Mouse (Mus musculus): ENCODE data around the gene Cdkn1a. TPM values are rescaled to one million over a fixed set of nuclear protein-coding genes. Genes with fewer than 3 reads are reported as not detected.

Gene Cdkn1a
- polyA plus RNA-seq, 1 experiment: 31.1 TPM

DNA sequence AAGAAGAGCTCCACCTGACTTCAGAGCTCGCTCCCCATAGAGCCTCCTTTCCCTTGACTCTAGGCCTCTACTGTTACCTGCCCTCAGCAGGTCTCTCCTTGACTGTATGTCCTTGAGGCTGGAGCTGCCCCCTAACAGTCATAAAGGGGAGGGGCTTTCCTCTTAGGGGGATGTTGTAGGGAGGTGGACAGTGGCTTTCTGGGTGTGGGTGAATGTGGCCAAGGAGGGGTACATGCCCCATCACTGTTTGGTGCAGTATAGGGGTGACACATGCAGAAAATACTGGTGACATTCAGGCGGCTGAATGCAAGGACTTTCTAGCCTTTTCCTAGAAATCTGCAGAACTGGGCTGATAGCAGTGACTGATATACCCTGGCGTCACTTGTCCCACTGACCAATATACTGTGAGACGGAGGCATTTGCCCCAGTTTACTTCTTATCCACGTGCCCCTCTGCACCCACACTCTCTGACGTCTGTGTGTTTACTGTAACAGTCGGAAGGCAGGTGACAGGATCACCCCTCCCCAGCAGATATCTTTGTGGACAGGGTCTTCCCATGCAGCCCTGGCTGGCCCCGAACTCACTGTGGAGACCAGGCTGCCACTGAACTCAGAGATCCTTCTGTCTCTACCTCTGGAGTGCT lies 26.4 kb downstream of the Cdkn1a start:
- DNase-seq: no peak
- Histone ChIP-seq H3K27me3 (ENCODE audit: control insufficient read depth, insufficient read depth, low read length) (no peaks in the 10 kb centered on the region), H3K36me3 (ENCODE audit: control insufficient read depth, insufficient read depth, low read length) (no peaks in the 10 kb centered on the region), H3K27ac (ENCODE audit: control insufficient read depth, insufficient read depth, low read length) (no peak overlapping the region), H3K4me3 (ENCODE audit: control insufficient read depth, insufficient read depth, low read length) (no peak overlapping the region), H3K4me1 (replicated peaks; ENCODE audit: control insufficient read depth, insufficient read depth, low read length) (peaks cover 14% of the 10 kb centered on the region)
- WGBS: 94% methylated on average over 8 of the region's 8 CpGs
- no peak for TF ChIP-seq POLR2A (IDR thresholded peaks at IDR 0.05; ENCODE audit: control insufficient read depth, extremely low read depth, insufficient read depth, low read length, poor library complexity)

DNA sequence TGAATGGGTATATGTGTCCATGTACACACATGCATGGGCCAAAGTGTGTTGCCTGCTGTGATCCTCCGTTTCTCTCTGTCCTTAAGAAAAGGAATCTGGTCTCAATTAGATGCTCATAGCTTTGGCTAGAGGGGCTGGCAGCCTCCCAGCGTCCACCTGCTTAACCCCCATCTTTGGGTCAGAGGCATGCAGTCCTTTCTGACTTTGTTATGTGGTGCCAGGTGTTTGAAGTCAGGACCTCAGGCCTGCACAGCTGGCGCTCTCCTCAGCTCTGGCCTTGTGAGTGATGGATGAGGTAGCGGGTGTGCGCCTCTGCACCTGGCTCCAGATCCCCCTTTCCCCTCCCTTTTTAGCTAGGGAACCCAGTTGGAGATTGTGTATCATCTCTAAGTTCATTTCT lies 27.3 kb downstream of the Cdkn1a start:
- Histone ChIP-seq H3K4me1 (replicated peaks; ENCODE audit: control insufficient read depth, insufficient read depth, low read length) (peaks cover 14% of the 10 kb centered on the region), H3K36me3 (ENCODE audit: control insufficient read depth, insufficient read depth, low read length) (no peaks in the 10 kb centered on the region), H3K4me3 (ENCODE audit: control insufficient read depth, insufficient read depth, low read length) (no peak overlapping the region), H3K27me3 (ENCODE audit: control insufficient read depth, insufficient read depth, low read length) (no peaks in the 10 kb centered on the region), H3K27ac (ENCODE audit: control insufficient read depth, insufficient read depth, low read length) (no peak overlapping the region)
- WGBS: 26% methylated on average over 5 of the region's 5 CpGs
- no peak for TF ChIP-seq POLR2A (IDR thresholded peaks at IDR 0.05; ENCODE audit: control insufficient read depth, extremely low read depth, insufficient read depth, low read length, poor library complexity)
- TF ChIP-seq CTCF (IDR thresholded peaks at IDR 0.05; ENCODE audit: borderline replicate concordance, control insufficient read depth, extremely low read depth, insufficient read depth, low read length, poor library complexity): no peak
- peak; percentile 29 for DNase-seq

DNA sequence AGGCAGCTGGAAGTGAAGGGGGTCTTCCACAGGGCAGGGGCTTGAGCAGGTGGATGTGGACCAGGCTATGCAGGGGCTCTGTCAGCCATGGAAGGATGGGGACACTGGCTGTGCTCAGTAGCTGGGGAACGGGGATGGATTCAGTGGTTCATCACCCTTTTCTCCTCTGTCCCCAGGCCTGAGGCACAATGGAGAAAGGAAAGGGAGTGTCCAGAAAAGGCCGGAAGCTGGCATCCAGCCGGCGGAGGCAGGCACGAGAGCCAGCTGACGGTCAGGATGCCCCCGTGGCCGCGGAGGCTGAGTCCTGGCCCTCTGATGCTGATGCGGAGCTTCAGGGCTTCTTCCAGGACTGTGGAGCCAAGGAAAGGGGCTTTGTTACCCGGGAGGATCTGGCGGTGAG lies 29.9 kb downstream of the Cdkn1a start:
- DNase-seq: no peak
- Histone ChIP-seq H3K27me3 (ENCODE audit: control insufficient read depth, insufficient read depth, low read length) (no peaks in the 10 kb centered on the region), H3K4me1 (replicated peaks; ENCODE audit: control insufficient read depth, insufficient read depth, low read length) (peaks cover 14% of the 10 kb centered on the region), H3K27ac (ENCODE audit: control insufficient read depth, insufficient read depth, low read length) (no peak overlapping the region), H3K4me3 (ENCODE audit: control insufficient read depth, insufficient read depth, low read length) (no peak overlapping the region), H3K36me3 (ENCODE audit: control insufficient read depth, insufficient read depth, low read length) (no peaks in the 10 kb centered on the region)
- TF ChIP-seq CTCF (IDR thresholded peaks at IDR 0.05; ENCODE audit: borderline replicate concordance, control insufficient read depth, extremely low read depth, insufficient read depth, low read length, poor library complexity) (no peak), POLR2A (IDR thresholded peaks at IDR 0.05; ENCODE audit: control insufficient read depth, extremely low read depth, insufficient read depth, low read length, poor library complexity) (no peak)
- WGBS: 96% methylated on average over 12 of the region's 12 CpGs

DNA sequence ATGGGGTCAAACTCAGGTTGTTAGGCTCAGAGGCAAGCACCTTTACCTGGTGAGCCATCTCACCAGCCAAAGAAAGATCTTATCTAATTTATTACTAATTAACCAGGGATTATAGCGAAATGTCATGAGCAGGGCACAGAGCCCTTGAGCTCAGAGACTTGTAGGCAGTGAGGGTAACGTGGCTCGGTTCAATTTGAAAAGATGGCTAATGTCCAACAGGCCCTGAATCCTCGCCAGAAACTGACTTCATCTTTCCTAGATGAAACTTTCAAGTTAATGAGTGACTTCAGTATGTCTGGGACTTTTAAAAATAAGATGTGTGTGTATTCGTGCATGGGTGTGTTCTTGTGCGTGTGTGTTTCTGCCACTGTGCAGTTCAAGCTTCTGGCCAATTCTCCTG lies 32.0 kb downstream of the Cdkn1a start:
- Histone ChIP-seq H3K27ac (ENCODE audit: control insufficient read depth, insufficient read depth, low read length) (no peak overlapping the region), H3K27me3 (ENCODE audit: control insufficient read depth, insufficient read depth, low read length) (no peaks in the 10 kb centered on the region), H3K4me1 (replicated peaks; ENCODE audit: control insufficient read depth, insufficient read depth, low read length) (peaks cover 14% of the 10 kb centered on the region), H3K36me3 (ENCODE audit: control insufficient read depth, insufficient read depth, low read length) (no peaks in the 10 kb centered on the region), H3K4me3 (ENCODE audit: control insufficient read depth, insufficient read depth, low read length) (no peak overlapping the region)
- 94% methylated on average over 6 of the region's 6 CpGs for WGBS
- TF ChIP-seq CTCF (IDR thresholded peaks at IDR 0.05; ENCODE audit: borderline replicate concordance, control insufficient read depth, extremely low read depth, insufficient read depth, low read length, poor library complexity): no peak
- TF ChIP-seq POLR2A (IDR thresholded peaks at IDR 0.05; ENCODE audit: control insufficient read depth, extremely low read depth, insufficient read depth, low read length, poor library complexity): no peak
- DNase-seq: no peak

DNA sequence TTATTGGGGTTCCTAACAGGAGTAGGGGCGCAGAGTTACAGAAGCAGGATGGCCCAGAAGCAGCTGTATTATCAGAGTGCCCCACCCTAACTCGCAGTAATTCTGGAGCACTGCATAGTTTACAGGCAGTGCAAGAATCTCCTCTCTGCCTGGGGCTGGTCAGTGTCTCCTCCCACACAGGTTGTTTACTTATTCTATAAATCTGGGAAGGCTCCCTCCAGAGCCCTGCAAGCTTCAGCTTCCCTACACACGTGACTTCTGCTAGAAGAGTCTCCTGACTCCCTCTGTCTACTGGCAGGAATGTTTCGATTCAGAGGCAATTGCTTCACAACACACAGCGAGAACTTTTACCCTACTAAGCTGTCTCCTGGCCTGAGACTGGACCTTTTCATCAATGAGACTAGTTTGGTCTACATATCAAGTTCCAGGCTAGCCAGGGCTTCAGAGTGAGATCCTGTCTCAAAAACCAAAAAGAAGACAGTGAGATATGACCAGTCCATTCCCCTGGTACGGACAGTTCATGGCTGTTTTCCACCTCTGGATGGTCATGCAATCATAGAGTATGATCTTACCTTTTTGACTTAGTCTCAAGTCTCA lies 32.9 kb downstream of the Cdkn1a start:
- 91% methylated on average over 6 of the region's 6 CpGs for WGBS
- no peak overlapping the region for H3K4me3 ChIP-seq (ENCODE audit: control insufficient read depth, insufficient read depth, low read length)
- no peaks in the 10 kb centered on the region for H3K27me3 ChIP-seq (ENCODE audit: control insufficient read depth, insufficient read depth, low read length)
- TF ChIP-seq CTCF (IDR thresholded peaks at IDR 0.05; ENCODE audit: borderline replicate concordance, control insufficient read depth, extremely low read depth, insufficient read depth, low read length, poor library complexity) (no peak), POLR2A (IDR thresholded peaks at IDR 0.05; ENCODE audit: control insufficient read depth, extremely low read depth, insufficient read depth, low read length, poor library complexity) (no peak)
- no peaks in the 10 kb centered on the region for H3K36me3 ChIP-seq (ENCODE audit: control insufficient read depth, insufficient read depth, low read length)
- no peak overlapping the region for H3K27ac ChIP-seq (ENCODE audit: control insufficient read depth, insufficient read depth, low read length)
- no peak for DNase-seq
- peaks cover 8% of the 10 kb centered on the region for H3K4me1 ChIP-seq (replicated peaks; ENCODE audit: control insufficient read depth, insufficient read depth, low read length)

DNA sequence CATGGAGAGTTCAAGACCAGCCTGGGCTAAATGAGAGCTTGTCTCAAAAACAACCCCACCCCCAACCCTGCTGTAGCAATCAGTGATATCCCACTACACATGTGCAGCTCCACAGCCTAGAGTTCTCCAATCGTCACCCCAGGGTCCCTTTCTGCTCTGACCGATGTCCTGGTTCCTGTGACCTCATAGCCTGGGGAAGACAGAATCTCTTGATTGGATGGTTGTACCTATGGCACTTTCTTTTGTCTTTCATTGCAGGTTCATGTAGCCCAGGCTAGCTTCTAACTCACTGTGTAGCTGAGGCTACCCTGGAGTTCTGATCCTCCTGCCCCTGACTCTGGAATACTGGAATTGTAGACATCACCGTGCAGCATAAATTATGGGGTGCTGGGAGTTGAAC lies 35.8 kb downstream of the Cdkn1a start:
- 0 out of 2 replicates have a peak, but pooled peaks cover 4% of the 10 kb centered on the region for H3K4me1 ChIP-seq (replicated peaks; ENCODE audit: control insufficient read depth, insufficient read depth, low read length)
- H3K27me3 ChIP-seq (ENCODE audit: control insufficient read depth, insufficient read depth, low read length): no peaks in the 10 kb centered on the region
- DNase-seq: no peak
- 94% methylated on average over 3 of the region's 3 CpGs for WGBS
- H3K36me3 ChIP-seq (ENCODE audit: control insufficient read depth, insufficient read depth, low read length): no peaks in the 10 kb centered on the region
- no peak overlapping the region for H3K4me3 ChIP-seq (ENCODE audit: control insufficient read depth, insufficient read depth, low read length)
- TF ChIP-seq POLR2A (IDR thresholded peaks at IDR 0.05; ENCODE audit: control insufficient read depth, extremely low read depth, insufficient read depth, low read length, poor library complexity) (no peak), CTCF (IDR thresholded peaks at IDR 0.05; ENCODE audit: borderline replicate concordance, control insufficient read depth, extremely low read depth, insufficient read depth, low read length, poor library complexity) (no peak)
- H3K27ac ChIP-seq (ENCODE audit: control insufficient read depth, insufficient read depth, low read length): no peak overlapping the region
